Mouse (Mus musculus): Measurements from ENCODE around the gene Immp2l.

GRCm38 (mm10) chr12:41091316-41091715, 67.4 kb downstream of the Immp2l start:
- TF ChIP-seq ZC3H11A (IDR thresholded peaks at IDR 0.05; ENCODE audit: borderline replicate concordance, low read depth, low read length) (no peak), ZNF384 (IDR thresholded peaks at IDR 0.05; ENCODE audit: low read depth, low read length) (no peak), HCFC1 (IDR thresholded peaks at IDR 0.05; ENCODE audit: borderline replicate concordance, insufficient read depth, low read length) (no peak)

Measured in ES-E14 (cell line).